Mouse (Mus musculus): ENCODE data around the gene Ndufs2.
A peak's percentile ranks its signal among the peaks of the same experiment; 100 is the strongest.

Ndufs2 gene

GRCm38 (mm10) chr1:171250680-171251593, at the start of gene Ndufs2:
Ndufs2 (minus strand) TSS chr1:171251388.
- DNase-seq (ENCODE audit: low read depth), result no peak

DNA sequence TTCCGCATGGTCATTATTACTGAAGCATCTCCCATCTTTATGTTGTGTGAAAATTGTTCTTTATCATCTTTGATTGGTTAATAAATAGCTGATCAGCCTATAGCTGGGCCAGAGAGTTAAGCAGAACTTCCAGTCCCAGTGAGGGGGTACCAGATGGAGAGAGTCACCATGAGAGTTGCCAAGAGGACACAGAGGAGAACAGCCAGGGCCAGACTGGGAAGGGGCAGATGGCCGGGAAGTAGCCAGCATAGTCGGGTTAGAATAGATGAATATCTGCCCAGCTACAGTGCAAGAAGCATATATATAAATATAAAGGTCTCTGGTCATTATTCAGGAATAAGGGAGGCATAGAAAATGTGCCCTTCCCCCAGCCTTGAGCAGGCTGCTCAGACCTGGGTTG, 47.0 kb upstream of the Ndufs2 start:
- DNase-seq (ENCODE audit: low read depth), result no peak

DNA sequence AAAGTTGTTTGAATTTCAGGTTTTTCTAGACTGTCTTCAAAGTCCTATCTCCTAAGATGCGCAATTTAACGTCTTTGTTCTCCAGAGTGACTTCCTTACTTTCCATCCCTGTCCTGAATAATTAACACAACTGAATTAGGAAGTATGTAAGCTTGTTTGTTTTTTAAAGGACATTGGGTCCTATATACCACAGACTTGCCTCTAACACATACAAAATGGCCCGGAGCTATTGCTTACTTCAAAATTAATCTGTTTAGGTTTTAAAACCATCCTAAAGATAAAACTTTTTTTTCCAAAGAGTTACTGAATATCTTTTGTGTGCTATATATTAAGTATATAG, 43.8 kb upstream of the Ndufs2 start:
- no peak for DNase-seq (ENCODE audit: low read depth)

- no peak for DNase-seq (ENCODE audit: low read depth)
These were observed 43.3 kb upstream of the Ndufs2 start, which contains the start of gene Ufc1 for GRCm38 (mm10) chr1:171294298-171295062. Ufc1 (minus strand) TSS chr1:171295024.

GRCm38 (mm10) chr1:171293906-171294297, 42.7 kb upstream of the Ndufs2 start:
- DNase-seq (ENCODE audit: low read depth), result no peak

DNA sequence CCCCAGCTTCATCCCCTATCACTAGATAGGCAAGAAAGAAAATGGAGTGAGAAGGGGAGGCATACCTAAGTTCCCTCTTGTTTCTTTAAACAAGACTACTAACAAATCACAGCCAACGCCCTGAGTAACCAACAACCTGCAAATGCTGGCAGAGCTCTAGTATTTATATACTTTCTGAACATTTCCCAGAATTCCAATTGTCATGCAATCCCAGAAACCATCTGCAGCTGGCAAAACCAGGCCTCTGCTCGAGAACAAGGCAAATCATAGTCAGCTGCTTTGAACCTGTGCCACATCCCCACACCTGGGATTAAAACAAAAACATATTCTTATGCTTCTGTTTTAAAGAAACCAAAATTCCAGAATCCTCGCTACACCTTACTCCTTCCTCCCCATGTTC, 42.2 kb upstream of the Ndufs2 start:
- no peak for DNase-seq (ENCODE audit: low read depth)

DNA sequence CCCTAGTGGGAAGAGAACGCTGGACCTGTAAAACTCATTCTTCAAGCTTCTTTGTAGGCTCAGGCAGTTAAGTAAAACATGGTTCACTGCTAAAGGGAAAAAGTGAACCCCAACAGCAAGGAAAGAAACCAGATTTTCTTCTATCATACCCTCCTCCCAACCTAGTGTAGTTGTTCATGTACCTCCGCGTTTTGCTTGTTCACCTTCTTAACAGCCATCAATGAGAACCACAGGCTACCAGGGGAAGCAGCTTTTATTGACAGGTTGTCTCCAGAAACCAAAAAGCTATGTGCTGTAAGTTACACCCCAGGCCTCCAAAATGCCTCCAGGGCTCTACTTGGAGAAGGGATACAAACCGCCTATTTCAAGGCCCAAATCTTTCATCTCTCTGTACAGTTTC, 37.1 kb upstream of the Ndufs2 start:
- DNase-seq (ENCODE audit: low read depth), result no peak

DNA sequence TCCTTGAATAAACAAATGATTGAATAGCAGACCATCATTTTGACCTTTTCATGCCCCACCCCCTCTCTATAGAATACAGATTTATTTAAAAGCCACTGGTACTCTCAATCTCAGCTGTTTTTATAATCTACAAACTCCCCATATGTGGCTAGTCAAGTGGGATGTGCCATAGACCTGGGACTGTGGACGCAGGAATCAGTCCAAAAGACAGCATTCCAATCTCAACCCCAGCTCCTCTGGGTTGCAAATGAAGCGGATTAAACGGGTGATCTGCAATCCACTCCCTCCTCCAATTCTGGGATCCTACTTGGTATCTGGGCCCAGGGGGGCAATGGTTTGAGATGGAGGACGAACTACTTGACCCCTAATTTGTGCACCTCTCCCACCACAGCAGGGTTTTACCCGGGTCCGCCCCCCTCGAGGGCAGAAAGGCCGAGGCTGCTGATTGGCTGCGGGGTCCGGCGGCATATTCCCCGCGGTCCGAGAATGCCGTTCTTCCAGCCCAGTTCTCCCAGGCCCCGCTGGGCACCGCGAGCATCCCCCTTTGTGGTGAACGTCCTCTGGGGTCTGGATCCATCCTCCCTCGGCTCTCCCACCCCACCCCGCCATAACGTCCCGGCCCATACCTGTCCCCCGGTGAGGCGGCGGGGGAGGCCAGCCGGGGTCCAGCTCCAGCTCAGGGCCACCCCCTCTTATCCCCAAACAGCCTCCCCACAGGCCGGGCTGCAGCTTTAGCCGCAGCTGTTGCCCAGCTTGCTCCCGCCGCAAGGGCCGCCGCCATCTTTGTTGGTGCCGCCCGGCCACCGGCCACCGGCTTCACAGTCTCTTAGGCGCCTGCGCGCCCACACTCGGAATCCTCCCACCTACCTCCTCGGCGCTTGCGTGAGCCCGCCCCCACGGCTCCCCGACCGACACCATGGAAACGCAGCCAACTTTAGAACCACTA, 36.2 kb upstream of the Ndufs2 start, which contains the start of gene Usp21:
Gene Usp21 (minus strand): TSS at position 856 of the 946 bp plus-strand sequence.
- DNase-seq (ENCODE audit: low read depth), result peak; percentile 84

DNA sequence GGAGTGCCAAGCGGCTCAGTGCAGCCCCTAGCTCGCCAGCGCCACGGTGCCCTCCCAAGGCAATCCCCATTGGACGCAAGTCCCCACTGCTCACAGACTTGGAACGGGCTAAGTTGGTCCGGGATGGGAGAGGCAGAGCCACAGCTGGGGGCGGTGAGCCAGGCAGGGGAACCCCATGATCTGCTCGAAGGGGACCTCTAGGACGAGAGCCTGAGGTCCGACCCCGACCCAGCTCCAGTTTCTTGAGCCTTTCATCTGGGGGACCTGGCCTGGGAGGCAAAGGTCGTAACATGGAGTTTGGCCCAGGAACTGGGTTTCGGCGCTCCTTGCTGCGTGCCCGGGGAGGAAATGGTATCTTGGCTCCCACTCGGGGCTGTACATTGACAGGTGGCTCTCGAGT, 35.3 kb upstream of the Ndufs2 start:
- DNase-seq (ENCODE audit: low read depth), result no peak

- no peak for DNase-seq (ENCODE audit: low read depth)
These were observed 34.1 kb upstream of the Ndufs2 start for GRCm38 (mm10) chr1:171285096-171285892.

DNA sequence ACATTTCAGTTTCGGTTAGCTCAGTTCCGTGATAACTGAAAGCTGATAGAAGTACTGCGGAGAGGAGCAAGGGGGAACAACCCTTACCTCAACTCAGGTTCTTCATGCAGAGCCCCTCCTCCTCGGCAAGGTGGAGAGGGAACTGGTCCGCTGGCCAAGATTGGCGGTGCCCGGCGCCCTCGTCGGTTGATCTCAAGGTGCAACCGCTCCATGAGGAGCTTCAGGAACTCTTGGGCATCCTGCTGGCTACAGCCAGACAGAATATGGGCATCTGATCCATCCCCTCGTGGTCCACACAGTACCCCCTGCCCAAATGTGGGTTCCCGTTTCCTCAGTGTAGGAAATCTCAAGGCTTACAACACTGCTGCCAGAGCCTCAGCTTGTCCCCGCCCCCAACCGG, 33.3 kb upstream of the Ndufs2 start:
- DNase-seq (ENCODE audit: low read depth), result no peak

DNA sequence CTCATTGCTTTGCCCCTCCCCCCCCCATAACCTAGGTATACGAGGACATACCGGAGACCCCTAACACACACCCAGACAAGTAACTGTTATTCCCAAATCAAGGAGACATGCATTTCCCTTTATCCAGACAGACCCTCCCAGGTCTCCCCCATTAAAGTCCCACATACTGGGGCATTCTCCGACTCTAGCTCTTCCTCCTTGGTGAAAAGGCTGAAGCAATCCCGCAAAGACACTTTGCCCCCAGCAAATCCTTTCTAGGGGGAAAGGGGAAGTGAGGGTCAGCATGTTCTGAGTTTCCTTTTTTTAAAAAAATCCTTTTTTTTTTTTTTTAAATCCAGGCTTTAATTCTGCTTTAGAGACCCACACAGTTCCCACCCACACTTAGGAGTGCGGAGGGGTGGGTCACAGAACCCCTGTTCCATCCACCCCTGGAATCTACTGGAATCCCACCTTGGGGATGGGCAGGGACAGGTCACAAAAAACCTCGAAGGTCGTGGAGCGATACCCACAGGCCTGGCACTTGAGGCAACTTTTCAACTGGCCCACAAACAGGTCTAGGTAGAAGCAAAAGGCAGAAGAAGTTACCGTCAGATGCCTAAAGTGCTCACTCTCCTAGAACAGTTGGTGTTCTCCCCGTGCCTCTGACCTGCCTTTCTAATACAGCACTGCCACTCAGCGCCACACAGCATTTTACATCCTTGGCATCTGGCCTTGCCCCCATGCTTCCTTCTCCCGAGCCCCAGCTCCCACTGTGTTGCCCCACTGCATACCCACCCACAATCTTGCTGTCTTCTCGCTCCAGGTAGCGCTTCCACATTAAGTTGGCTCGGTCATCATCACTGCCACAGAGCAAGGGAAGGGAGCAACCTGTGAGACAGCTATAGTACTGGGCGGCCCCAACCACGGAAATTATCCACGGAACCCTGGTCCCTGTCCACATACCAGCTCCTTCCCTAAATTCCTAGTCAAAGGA, 32.3 kb upstream of the Ndufs2 start:
- DNase-seq (ENCODE audit: low read depth), result no peak

GRCm38 (mm10) chr1:171282086-171282805, 31.1 kb upstream of the Ndufs2 start:
- no peak for DNase-seq (ENCODE audit: low read depth)

- DNase-seq (ENCODE audit: low read depth), result peak; percentile 86
These were observed 30.3 kb upstream of the Ndufs2 start for GRCm38 (mm10) chr1:171281528-171281923.

- DNase-seq (ENCODE audit: low read depth), result peak; percentile 94
These were observed 29.8 kb upstream of the Ndufs2 start, which contains the start of gene Ppox for GRCm38 (mm10) chr1:171280916-171281527. Ppox (minus strand) TSS chr1:171281186.

DNA sequence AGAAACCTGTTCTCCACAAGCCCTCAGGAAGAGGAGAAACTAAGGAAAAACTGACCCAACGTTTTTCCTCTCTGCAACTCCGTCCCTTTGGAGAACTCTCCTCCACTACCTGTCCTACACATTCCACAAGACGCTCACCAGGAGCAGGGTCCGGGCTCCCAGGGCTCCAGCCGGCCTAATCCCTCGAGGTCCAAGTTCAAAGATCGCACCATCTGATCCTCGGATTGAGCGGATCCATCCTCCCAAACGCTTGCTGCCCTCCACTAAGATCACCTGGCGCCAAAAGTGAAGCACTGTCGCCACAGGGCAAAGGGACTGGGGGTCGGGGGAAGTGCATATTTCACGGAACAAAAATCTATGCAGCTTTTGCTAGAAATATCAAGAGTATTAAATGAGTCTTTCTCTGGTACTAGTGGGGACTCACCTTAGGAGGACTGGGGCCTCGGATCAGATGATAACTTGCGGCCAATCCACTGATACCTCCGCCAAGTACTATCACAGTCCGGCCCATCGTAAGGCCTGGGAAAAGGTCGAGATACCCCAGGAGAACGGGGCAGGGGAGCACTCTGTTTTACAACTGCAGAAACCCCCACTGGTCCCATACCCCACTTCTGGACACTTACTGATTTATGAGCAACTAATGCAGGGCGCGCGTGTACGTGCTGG, 29.2 kb upstream of the Ndufs2 start:
- no peak for DNase-seq (ENCODE audit: low read depth)

DNA sequence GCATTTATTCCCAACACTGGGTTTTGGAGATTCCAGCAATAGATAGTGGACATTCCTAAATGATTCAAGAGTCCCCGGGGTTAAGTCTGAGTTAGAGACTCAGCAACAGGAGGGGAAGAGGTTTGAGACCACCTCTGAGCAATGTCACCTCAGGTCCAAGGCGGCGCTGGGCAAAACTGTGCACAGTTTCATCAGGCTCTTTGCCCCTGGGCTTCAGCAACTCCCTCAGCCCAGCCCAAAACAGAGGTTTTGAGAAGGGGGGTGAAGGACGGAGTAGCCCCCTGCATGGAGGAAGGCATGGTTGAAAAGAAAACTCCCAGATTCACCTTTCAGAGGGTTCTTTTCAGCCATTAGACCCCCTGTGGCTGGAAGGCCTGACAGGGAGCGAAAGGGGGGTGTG, 28.5 kb upstream of the Ndufs2 start:
- no peak for DNase-seq (ENCODE audit: low read depth)
